Mouse (Mus musculus): ENCODE data around the gene Scoc.

Gene Scoc

GRCm38 (mm10) chr8:83396680-83397079 is 61.5 kb downstream of the Scoc start:
- no peak for DNase-seq

GRCm38 (mm10) chr8:83394325-83394724 is 63.9 kb downstream of the Scoc start:
- no peak for DNase-seq

GRCm38 (mm10) chr8:83392521-83392920 is 65.7 kb downstream of the Scoc start:
- DNase-seq: no peak

- no peak for DNase-seq
These were observed 68.0 kb downstream of the Scoc start for GRCm38 (mm10) chr8:83390006-83390701.

- peak; percentile 75 for DNase-seq
These were observed 68.7 kb downstream of the Scoc start, which contains the start of gene Clgn for GRCm38 (mm10) chr8:83389316-83390005. Gene Clgn, plus strand, starts transcription at chr8:83389867.

GRCm38 (mm10) chr8:83382850-83383249 is 75.3 kb downstream of the Scoc start:
- DNase-seq: no peak

- DNase-seq: no peak
These were observed 77.2 kb downstream of the Scoc start for GRCm38 (mm10) chr8:83381016-83381415.

GRCm38 (mm10) chr8:83380141-83380540 is 78.0 kb downstream of the Scoc start:
- no peak for DNase-seq

Data from layer of hippocampus, adult 9-11 months (tissue).